Mouse (Mus musculus): Measurements from ENCODE around the gene Gm49403. TPM values are rescaled to one million over a fixed set of nuclear protein-coding genes. Genes with fewer than 3 reads are reported as not detected.

Gm49403 gene
- polyA plus RNA-seq, 2 experiments: not detected

- H3K27me3 ChIP-seq (ENCODE audit: control insufficient read depth, insufficient read depth, low read length): no peaks in the 10 kb centered on the region
- H3K9ac ChIP-seq (ENCODE audit: low read depth, low read length, severe bottlenecking): peak overlapping the region; percentile 77
- H3K27ac ChIP-seq (replicated peaks; ENCODE audit: low read depth, low read length): peak overlapping the region; percentile 86
- TF ChIP-seq POLR2A (IDR thresholded peaks at IDR 0.05; ENCODE audit: borderline replicate concordance, extremely low read depth, insufficient read depth, insufficient read length): no peak
- peaks cover 29% of the 10 kb centered on the region for H3K36me3 ChIP-seq (ENCODE audit: control insufficient read depth, insufficient read depth, low read length)
- ATAC-seq (ENCODE audit: low FRiP score, low read depth) (no peak), DNase-seq (ENCODE audit: low spot score) (peak; percentile 68)
- under 1% methylated on average over 6 of the region's 6 CpGs for WGBS
- peak overlapping the region; percentile 91 for H3K4me2 ChIP-seq (replicated peaks; ENCODE audit: low read depth, low read length, severe bottlenecking)
- peak overlapping the region; percentile 79 for H3K4me3 ChIP-seq (replicated peaks; ENCODE audit: low read length)
- H3K9me3 ChIP-seq (ENCODE audit: control insufficient read depth, low read length): no peaks in the 10 kb centered on the region
- peaks cover 13% of the 10 kb centered on the region for H3K4me1 ChIP-seq (ENCODE audit: control insufficient read depth, insufficient read depth, low read length)
Observed at GRCm38 (mm10) chr19:8920836-8921291, 37.1 kb downstream of the Gm49403 start.

- TF ChIP-seq POLR2A (IDR thresholded peaks at IDR 0.05; ENCODE audit: borderline replicate concordance, extremely low read depth, insufficient read depth, insufficient read length): no peak
- Histone ChIP-seq H3K9me3 (ENCODE audit: control insufficient read depth, low read length) (no peaks in the 10 kb centered on the region), H3K4me1 (ENCODE audit: control insufficient read depth, insufficient read depth, low read length) (peaks cover 13% of the 10 kb centered on the region), H3K27ac (replicated peaks; ENCODE audit: low read depth, low read length) (no peak overlapping the region), H3K36me3 (ENCODE audit: control insufficient read depth, insufficient read depth, low read length) (peaks cover 29% of the 10 kb centered on the region), H3K9ac (ENCODE audit: low read depth, low read length, severe bottlenecking) (no peak overlapping the region), H3K4me2 (replicated peaks; ENCODE audit: low read depth, low read length, severe bottlenecking) (no peak overlapping the region), H3K4me3 (replicated peaks; ENCODE audit: low read length) (no peak overlapping the region), H3K27me3 (ENCODE audit: control insufficient read depth, insufficient read depth, low read length) (no peaks in the 10 kb centered on the region)
- ATAC-seq (ENCODE audit: low FRiP score, low read depth) (no peak), DNase-seq (ENCODE audit: low spot score) (no peak)
- WGBS: 71% methylated on average over 9 of the region's 9 CpGs
Observed at GRCm38 (mm10) chr19:8921741-8922140, 38.0 kb downstream of the Gm49403 start.

DNA sequence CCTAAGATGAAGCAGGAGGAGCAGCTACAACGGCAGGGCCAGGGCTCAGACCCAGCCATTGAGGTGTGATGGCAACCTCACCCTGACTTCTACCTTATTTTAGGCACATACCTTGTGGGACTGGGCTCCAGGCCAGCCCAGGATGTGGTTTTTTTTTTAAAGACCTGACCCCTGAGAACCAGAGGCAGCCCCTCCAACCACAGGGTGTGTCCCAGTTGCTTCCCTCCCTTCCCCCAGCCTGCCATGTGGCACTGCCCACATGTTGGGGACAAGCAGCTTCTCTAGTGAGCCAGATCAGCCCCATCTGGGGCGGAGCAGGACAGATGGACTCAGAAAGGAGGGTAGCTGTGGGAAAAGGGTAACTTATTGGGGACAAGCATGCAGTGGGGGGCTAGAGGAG is 43.0 kb downstream of the Gm49403 start:
- 90% methylated on average over 2 of the region's 2 CpGs for WGBS
- no peaks in the 10 kb centered on the region for H3K9me3 ChIP-seq (ENCODE audit: control insufficient read depth, low read length)
- no peak overlapping the region for H3K4me2 ChIP-seq (replicated peaks; ENCODE audit: low read depth, low read length, severe bottlenecking)
- H3K27me3 ChIP-seq (ENCODE audit: control insufficient read depth, insufficient read depth, low read length): no peaks in the 10 kb centered on the region
- H3K4me3 ChIP-seq (replicated peaks; ENCODE audit: low read length): no peak overlapping the region
- peaks cover 43% of the 10 kb centered on the region for H3K36me3 ChIP-seq (ENCODE audit: control insufficient read depth, insufficient read depth, low read length)
- no peak for TF ChIP-seq POLR2A (IDR thresholded peaks at IDR 0.05; ENCODE audit: borderline replicate concordance, extremely low read depth, insufficient read depth, insufficient read length)
- peaks cover 14% of the 10 kb centered on the region for H3K4me1 ChIP-seq (ENCODE audit: control insufficient read depth, insufficient read depth, low read length)
- DNase-seq (ENCODE audit: low spot score): no peak
- ATAC-seq (ENCODE audit: low FRiP score, low read depth): no peak
- H3K27ac ChIP-seq (replicated peaks; ENCODE audit: low read depth, low read length): no peak overlapping the region
- H3K9ac ChIP-seq (ENCODE audit: low read depth, low read length, severe bottlenecking): no peak overlapping the region

GRCm38 (mm10) chr19:8927891-8928525 is 44.3 kb downstream of the Gm49403 start:
- DNase-seq (ENCODE audit: low spot score) (no peak), ATAC-seq (ENCODE audit: low FRiP score, low read depth) (no peak)
- peaks cover 41% of the 10 kb centered on the region for H3K36me3 ChIP-seq (ENCODE audit: control insufficient read depth, insufficient read depth, low read length)
- H3K9ac ChIP-seq (ENCODE audit: low read depth, low read length, severe bottlenecking): no peak overlapping the region
- peaks cover 12% of the 10 kb centered on the region for H3K4me1 ChIP-seq (ENCODE audit: control insufficient read depth, insufficient read depth, low read length)
- no peak for TF ChIP-seq POLR2A (IDR thresholded peaks at IDR 0.05; ENCODE audit: borderline replicate concordance, extremely low read depth, insufficient read depth, insufficient read length)
- 85% methylated on average over 12 of the region's 12 CpGs for WGBS
- no peak overlapping the region for H3K27ac ChIP-seq (replicated peaks; ENCODE audit: low read depth, low read length)
- no peak overlapping the region for H3K4me2 ChIP-seq (replicated peaks; ENCODE audit: low read depth, low read length, severe bottlenecking)
- H3K27me3 ChIP-seq (ENCODE audit: control insufficient read depth, insufficient read depth, low read length): no peaks in the 10 kb centered on the region
- no peak overlapping the region for H3K4me3 ChIP-seq (replicated peaks; ENCODE audit: low read length)
- H3K9me3 ChIP-seq (ENCODE audit: control insufficient read depth, low read length): no peaks in the 10 kb centered on the region

DNA sequence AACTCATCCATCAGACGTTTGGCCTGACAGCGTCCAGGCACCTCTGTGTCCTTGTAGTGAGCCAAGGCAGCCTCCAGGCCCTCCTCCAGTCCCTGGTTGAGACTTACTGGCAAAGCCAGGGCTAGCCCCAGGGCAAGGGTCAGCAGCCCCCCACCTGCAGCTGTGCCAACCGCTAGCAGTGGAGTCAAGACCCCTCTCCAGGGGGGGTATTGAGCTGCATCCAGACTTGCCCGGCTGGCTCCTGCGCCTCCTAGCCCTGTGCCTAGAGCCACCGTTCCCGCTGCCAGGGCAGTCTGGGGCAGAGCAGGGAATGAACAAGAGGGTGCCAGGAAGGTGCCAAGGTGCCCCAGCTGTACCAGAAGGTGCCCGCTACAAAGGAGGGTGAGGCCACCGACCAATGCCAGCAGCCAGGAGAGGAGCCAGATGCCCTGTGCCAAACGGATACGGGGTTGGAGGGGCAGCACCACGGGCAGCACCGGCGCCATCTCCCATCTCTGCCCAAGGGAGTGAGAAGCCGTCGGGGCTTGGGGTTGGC is 45.0 kb downstream of the Gm49403 start:
- Histone ChIP-seq H3K27me3 (ENCODE audit: control insufficient read depth, insufficient read depth, low read length) (no peaks in the 10 kb centered on the region), H3K4me2 (replicated peaks; ENCODE audit: low read depth, low read length, severe bottlenecking) (peak overlapping the region; percentile 69), H3K36me3 (ENCODE audit: control insufficient read depth, insufficient read depth, low read length) (peaks cover 48% of the 10 kb centered on the region), H3K9ac (ENCODE audit: low read depth, low read length, severe bottlenecking) (peak overlapping the region; percentile 89), H3K4me1 (ENCODE audit: control insufficient read depth, insufficient read depth, low read length) (peaks cover 12% of the 10 kb centered on the region), H3K9me3 (ENCODE audit: control insufficient read depth, low read length) (no peaks in the 10 kb centered on the region), H3K4me3 (replicated peaks; ENCODE audit: low read length) (peak overlapping the region; percentile 68), H3K27ac (replicated peaks; ENCODE audit: low read depth, low read length) (0 out of 2 replicates have a peak overlapping the region, but pooled peaks have one; percentile 67)
- DNase-seq (ENCODE audit: low spot score) (no peak), ATAC-seq (ENCODE audit: low FRiP score, low read depth) (no peak)
- WGBS: 20% methylated on average over 14 of the region's 16 CpGs
- TF ChIP-seq POLR2A (IDR thresholded peaks at IDR 0.05; ENCODE audit: borderline replicate concordance, extremely low read depth, insufficient read depth, insufficient read length): no peak

Data from limb, embryonic 14.5 days (tissue).